Mouse (Mus musculus) MEL (cell line): ENCODE results near the gene Lsm7. TPM values are rescaled to one million over a fixed set of nuclear protein-coding genes. Genes with fewer than 3 reads are reported as not detected.

Experiments
- DNase-seq: peaks from one replicate; pipeline ENCODE4 v3.0.0; 2011; ENCODE audit warnings: low read depth, low spot score
- H3K27ac ChIP-seq: 2 replicates; pipeline ENCODE4 v1.5.1; 2012; ENCODE audit warnings: low read depth, mild to moderate bottlenecking, control low read depth, low read length, moderate library complexity; ENCODE audit not compliant: control insufficient read depth
- H3K27me3 ChIP-seq, 2 experiments: fragments of 150-350 bp in 1 of 2; sonication (generic) in 1 of 2; 2 replicates each; pipeline ENCODE4 v1.6.1; 2012; ENCODE audit warnings: low read length in 2 of 2, mild to moderate bottlenecking in 2 of 2, improper control_type of control experiment in 1 of 2, moderate library complexity in 1 of 2; ENCODE audit not compliant: insufficient read depth in 2 of 2, control insufficient read depth in 1 of 2
- H3K36me3 ChIP-seq, 2 experiments: 2 replicates each; pipeline ENCODE4 v1.6.1; 2012 to 2014; ENCODE audit warnings: low read length in 2 of 2, improper control_type of control experiment in 1 of 2, inconsistent platforms in 1 of 2, mild to moderate bottlenecking in 1 of 2; ENCODE audit not compliant: insufficient read depth in 2 of 2, control insufficient read depth in 1 of 2
- H3K4me1 ChIP-seq, 2 experiments: fragments of 150-350 bp in 1 of 2; sonication (generic) in 1 of 2; 2 replicates each; pipeline ENCODE4 v1.6.1; 2012; ENCODE audit warnings: low read length in 2 of 2, improper control_type of control experiment in 1 of 2, mild to moderate bottlenecking in 1 of 2; ENCODE audit not compliant: insufficient read depth in 2 of 2, control insufficient read depth in 1 of 2
- H3K4me3 ChIP-seq, 2 experiments: fragments of 150-350 bp in 1 of 2; sonication (generic) in 1 of 2; 2 replicates each; pipeline ENCODE4 v1.5.1; 2012; ENCODE audit warnings: low read depth in 2 of 2, low read length in 2 of 2, mild to moderate bottlenecking in 2 of 2, moderate library complexity in 2 of 2, control low read depth in 1 of 2, improper control_type of control experiment in 1 of 2; ENCODE audit not compliant: control insufficient read depth in 1 of 2, insufficient read depth in 1 of 2
- H3K79me2 ChIP-seq: 2 replicates; pipeline ENCODE4 v1.6.1; 2012; ENCODE audit warnings: mild to moderate bottlenecking, low read length, moderate library complexity; ENCODE audit not compliant: control insufficient read depth, poor library complexity, insufficient read depth
- H3K9ac ChIP-seq: 2 replicates; pipeline ENCODE4 v1.6.1; 2012; ENCODE audit warnings: low read depth, mild to moderate bottlenecking, control low read depth, low read length, moderate library complexity; ENCODE audit not compliant: control insufficient read depth, poor library complexity, severe bottlenecking
- H3K9me3 ChIP-seq: fragments of 150-350 bp; sonication (generic); replicated peaks from 2 replicates; pipeline ENCODE4 v1.6.1; 2012; ENCODE audit warnings: mild to moderate bottlenecking, low read length, improper control_type of control experiment, moderate library complexity; ENCODE audit not compliant: insufficient read depth
- CHD1 ChIP-seq: IDR thresholded peaks from 2 replicates; pipeline ENCODE4 v1.6.1; 2012; ENCODE audit warnings: low read depth, mild to moderate bottlenecking, inconsistent platforms, low read length, improper control_type of control experiment
- CHD2 ChIP-seq: IDR thresholded peaks from 2 replicates; pipeline ENCODE4 v1.6.1; 2011; ENCODE audit warnings: low read length, improper control_type of control experiment
- ELF1 ChIP-seq: IDR thresholded peaks from 2 replicates; pipeline ENCODE4 v1.6.1; 2014; ENCODE audit warnings: low read depth, mild to moderate bottlenecking, inconsistent platforms, low read length, improper control_type of control experiment, moderate library complexity
- ETS1 ChIP-seq: IDR thresholded peaks from 2 replicates; pipeline ENCODE4 v1.6.1; 2012; ENCODE audit warnings: low read depth, mild to moderate bottlenecking, inconsistent platforms, low read length, improper control_type of control experiment, moderate library complexity
- GATA1 ChIP-seq: IDR thresholded peaks from 2 replicates; pipeline ENCODE4 v1.6.1; 2011; ENCODE audit warnings: low read depth, low read length, improper control_type of control experiment
- HCFC1 ChIP-seq: IDR thresholded peaks from 2 replicates; pipeline ENCODE4 v1.6.1; 2012; ENCODE audit warnings: low read depth, mild to moderate bottlenecking, inconsistent platforms, low read length, improper control_type of control experiment, moderate library complexity
- MAFK ChIP-seq: IDR thresholded peaks from 2 replicates; pipeline ENCODE4 v1.6.1; 2011; ENCODE audit warnings: low read depth, mild to moderate bottlenecking, low read length, improper control_type of control experiment, borderline replicate concordance
- MAX ChIP-seq: IDR thresholded peaks from 2 replicates; pipeline ENCODE4 v1.6.1; 2011; ENCODE audit warnings: low read length, improper control_type of control experiment
- MAZ ChIP-seq: IDR thresholded peaks from 2 replicates; pipeline ENCODE4 v1.6.1; 2012; ENCODE audit warnings: low read depth, mild to moderate bottlenecking, inconsistent platforms, low read length, improper control_type of control experiment
- MEF2A ChIP-seq: IDR thresholded peaks from 2 replicates; pipeline ENCODE4 v1.6.1; 2014; ENCODE audit warnings: low read depth, mild to moderate bottlenecking, inconsistent platforms, low read length, improper control_type of control experiment; ENCODE audit not compliant: poor library complexity, insufficient replicate concordance, severe bottlenecking; ENCODE audit errors: extremely low read depth
- MYC ChIP-seq: IDR thresholded peaks from 2 replicates; pipeline ENCODE4 v1.6.1; 2011; ENCODE audit warnings: low read depth, mild to moderate bottlenecking, low read length, improper control_type of control experiment, moderate library complexity
- NRF1 ChIP-seq: IDR thresholded peaks from 2 replicates; pipeline ENCODE4 v1.6.1; 2014; ENCODE audit warnings: low read depth, mild to moderate bottlenecking, inconsistent platforms, low read length, improper control_type of control experiment, moderate library complexity; ENCODE audit not compliant: poor library complexity, insufficient read depth, severe bottlenecking
- POLR2A ChIP-seq, 2 experiments: IDR thresholded peaks; 2 replicates each; pipeline ENCODE4 v1.6.1; 2011 to 2012; ENCODE audit warnings: low read length in 2 of 2, mild to moderate bottlenecking in 2 of 2, control low read depth in 1 of 2, improper control_type of control experiment in 1 of 2, low read depth in 1 of 2, moderate library complexity in 1 of 2; ENCODE audit not compliant: control insufficient read depth in 1 of 2, insufficient read depth in 1 of 2, poor library complexity in 1 of 2
- POLR2AphosphoS2 ChIP-seq: IDR thresholded peaks from 2 replicates; pipeline ENCODE4 v1.6.1; 2011; ENCODE audit warnings: low read length, improper control_type of control experiment
- POLR2AphosphoS5 ChIP-seq: IDR thresholded peaks from 2 replicates; pipeline ENCODE4 v1.6.1; 2012; ENCODE audit warnings: low read depth, borderline replicate concordance, mild to moderate bottlenecking, inconsistent platforms, low read length, moderate library complexity, mixed read lengths
- RAD21 ChIP-seq: IDR thresholded peaks from 2 replicates; pipeline ENCODE4 v1.6.1; 2011; ENCODE audit warnings: mild to moderate bottlenecking, low read depth, low read length, improper control_type of control experiment
- SIN3A ChIP-seq: IDR thresholded peaks from 2 replicates; pipeline ENCODE4 v1.6.1; 2012; ENCODE audit warnings: low read length, improper control_type of control experiment, inconsistent platforms
- SMC3 ChIP-seq: IDR thresholded peaks from 2 replicates; pipeline ENCODE4 v1.6.1; 2011; ENCODE audit warnings: low read depth, low read length, improper control_type of control experiment
- TCF12 ChIP-seq: IDR thresholded peaks from 2 replicates; pipeline ENCODE4 v1.6.1; 2014; ENCODE audit warnings: low read depth, mild to moderate bottlenecking, inconsistent platforms, low read length, improper control_type of control experiment, moderate library complexity
- ZMIZ1 ChIP-seq: IDR thresholded peaks from 2 replicates; pipeline ENCODE4 v1.6.1; 2012; ENCODE audit warnings: low read depth, mild to moderate bottlenecking, inconsistent platforms, low read length, improper control_type of control experiment, moderate library complexity
- ZNF384 ChIP-seq: IDR thresholded peaks from 2 replicates; pipeline ENCODE4 v1.6.1; 2012; ENCODE audit warnings: low read depth, mild to moderate bottlenecking, inconsistent platforms, low read length, improper control_type of control experiment
- polyA plus RNA-seq, 2 experiments: library from polyadenylated mRNA; stranded (reverse) in 1 of 2; unstranded in 1 of 2; fragments of >175 nt in 1 of 2; fragments of >200 nt in 1 of 2; gene quantifications; 2 replicates each; pipeline versions ENCODE4 v1.2.1 to v1.2.4; 2012; ENCODE audit warnings: low replicate concordance in 2 of 2, low read depth in 1 of 2; ENCODE audit not compliant: insufficient read length in 2 of 2, insufficient read depth in 1 of 2, missing spikeins in 1 of 2
- total RNA-seq: library from RNA; depleted of rRNA; stranded (reverse); fragments of 300-350 nt; gene quantifications from 2 replicates; pipeline ENCODE4 v1.2.3, GENCODE M21; 2012

Lsm7 gene
- total and polyA plus RNA-seq, 3 experiments: 246 to 637 TPM; not detected in 1

- H3K4me3 ChIP-seq: no peak overlapping the region
- no peak for DNase-seq
- peaks cover 12% of the 10 kb centered on the region for H3K79me2 ChIP-seq
- H3K9me3 ChIP-seq: no peaks in the 10 kb centered on the region
- H3K27ac ChIP-seq: no peak overlapping the region
- no peaks in the 10 kb centered on the region for H3K27me3 ChIP-seq
- H3K36me3 ChIP-seq: no peaks in the 10 kb centered on the region
- no peak overlapping the region for H3K9ac ChIP-seq
- TF ChIP-seq TCF12 (no peak), SMC3 (no peak), MYC (no peak), MAFK (no peak), SIN3A (no peak), POLR2A (IDR thresholded peaks at IDR 0.05; ENCODE audit: control insufficient read depth in 1 of 2, insufficient read depth in 1 of 2, low read depth in 1 of 2, low read length in 2 of 2, poor library complexity in 1 of 2) (no peak), POLR2AphosphoS2 (no peak; the same call in 1 of the 2 replicates), MAZ (no peak), GATA1 (no peak), ZNF384 (no peak), MAX (no peak)
- H3K4me1 ChIP-seq: peaks cover 0 to 7% of the 10 kb centered on the region in 2 experiments; a peak in 1 of 4 replicates
These were observed 49.7 kb downstream of the Lsm7 start for GRCm38 (mm10) chr10:80805322-80805721.

GRCm38 (mm10) chr10:80804916-80805315 lies 50.1 kb downstream of the Lsm7 start, which contains the start of gene Amh:
Amh (plus strand) TSS chr10:80805243.
- Histone ChIP-seq H3K4me3 (no peak within 1 kb of the TSS), H3K27ac (no peak within 1 kb of the TSS), H3K27me3 (no peaks in the 10 kb centered on the region), H3K79me2 (peaks cover 16% of the 10 kb centered on the region), H3K4me1 (peaks cover 0 to 11% of the 10 kb centered on the region in 2 experiments; a peak in 1 of 4 replicates), H3K36me3 (peaks cover 0 to 3% of the 10 kb centered on the region in 2 experiments; a peak in 1 of 4 replicates), H3K9me3 (no peaks in the 10 kb centered on the region), H3K9ac (no peak within 1 kb of the TSS)
- TF ChIP-seq POLR2A (IDR thresholded peaks at IDR 0.05; ENCODE audit: control insufficient read depth in 1 of 2, insufficient read depth in 1 of 2, low read depth in 1 of 2, low read length in 2 of 2, poor library complexity in 1 of 2): 0 out of 4 replicates have a peak, but pooled peaks of 1 of the 2 experiments have one; percentile 33
- TF ChIP-seq ZMIZ1: no peak
- no peak for DNase-seq

DNA sequence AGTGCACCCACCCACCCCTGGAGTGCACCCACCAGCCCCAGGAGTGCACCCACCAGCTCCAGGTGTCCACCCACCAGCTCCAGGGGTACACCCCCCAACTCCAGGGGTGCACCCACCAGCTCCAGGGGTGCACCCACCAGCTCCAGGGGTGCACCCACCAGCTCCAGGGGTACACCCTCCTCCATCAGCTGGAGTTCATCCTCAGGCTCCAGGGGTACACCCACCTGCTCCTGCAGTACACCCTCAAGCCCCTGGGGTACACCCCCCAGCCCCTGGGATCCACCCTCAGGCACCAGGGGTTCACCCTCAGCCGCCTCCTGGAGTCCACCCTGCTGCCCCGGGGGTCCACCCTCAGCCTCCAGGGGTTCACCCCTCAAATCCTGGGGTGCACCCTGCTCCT lies 50.7 kb downstream of the Lsm7 start:
- H3K79me2 ChIP-seq: peaks cover 22% of the 10 kb centered on the region
- DNase-seq: no peak
- no peak overlapping the region for H3K9ac ChIP-seq
- peaks cover 0 to 6% of the 10 kb centered on the region in 2 experiments; a peak in 1 of 4 replicates for H3K36me3 ChIP-seq
- no peak overlapping the region for H3K4me3 ChIP-seq
- no peaks in the 10 kb centered on the region for H3K27me3 ChIP-seq
- peaks cover 0 to 12% of the 10 kb centered on the region in 2 experiments; a peak in 1 of 4 replicates for H3K4me1 ChIP-seq
- TF ChIP-seq SMC3: no peak
- no peak for TF ChIP-seq CHD2
- no peak for TF ChIP-seq POLR2A (IDR thresholded peaks at IDR 0.05; ENCODE audit: control insufficient read depth in 1 of 2, insufficient read depth in 1 of 2, low read depth in 1 of 2, low read length in 2 of 2, poor library complexity in 1 of 2)
- no peak for TF ChIP-seq ELF1
- TF ChIP-seq ETS1: no peak
- TF ChIP-seq NRF1: no peak
- no peak for TF ChIP-seq MAFK
- no peak for TF ChIP-seq POLR2AphosphoS5
- no peak for TF ChIP-seq HCFC1
- no peak for TF ChIP-seq RAD21
- no peak for TF ChIP-seq MEF2A
- TF ChIP-seq CHD1: no peak
- TF ChIP-seq GATA1: no peak
- TF ChIP-seq ZNF384: no peak
- no peak overlapping the region for H3K27ac ChIP-seq
- H3K9me3 ChIP-seq: no peaks in the 10 kb centered on the region
